ENCODE assay signal across 28 mouse cellular contexts in the genomic region with DNA sequence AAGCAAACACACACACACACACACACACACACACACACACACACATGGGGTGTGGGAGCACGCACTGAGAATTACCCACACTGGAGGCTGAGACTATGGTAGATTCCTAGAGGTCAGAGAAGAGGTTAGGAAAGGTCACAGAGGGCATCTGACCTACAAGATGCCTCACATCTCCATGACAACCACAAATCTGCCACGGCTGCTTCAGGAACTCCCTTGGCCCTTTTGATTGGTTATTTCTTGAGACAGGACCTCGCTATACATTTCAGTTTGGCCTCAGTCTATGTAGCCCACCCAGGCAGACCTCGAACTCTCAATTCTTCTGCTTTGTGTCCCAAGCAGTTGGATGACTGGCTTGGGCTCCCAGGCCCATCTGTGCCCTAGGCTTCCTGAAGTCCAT. TPM values are rescaled to one million over a fixed set of nuclear protein-coding genes. Genes with fewer than 3 reads are reported as not detected.
DNase-seq lines count a peak whose midpoint lies in the region; ATAC-seq and TF ChIP-seq lines count a peak whose summit lies in the region.
"Had no signal": no experiment of that assay in that cellular context is flagged by ENCODE, and none has a peak within 500 bp of the region (broad histone marks: within the 10 kb centered on the region; RNA-seq: fewer than 3 reads in every experiment).

No protein-coding gene starts in this region.

- H3K4me1 ChIP-seq in hindbrain, embryonic 10.5 days (replicated peaks): peaks cover 32% of the 10 kb centered on the region
- H3K4me1 ChIP-seq in hindbrain, embryonic 14.5 days (replicated peaks; ENCODE audit: control insufficient read depth, insufficient read depth, low read length): peaks cover 2% of the 10 kb centered on the region; the same call in 1 of the 2 replicates
- 0 out of 2 replicates have a peak, but pooled peaks cover 2% of the 10 kb centered on the region for H3K4me1 ChIP-seq in stomach, postnatal 0 days (replicated peaks; ENCODE audit: control insufficient read depth, insufficient read depth)

- H3K27me3 ChIP-seq in hindbrain, embryonic 10.5 days (ENCODE audit: insufficient read depth, poor library complexity, severe bottlenecking): peaks cover 92% of the 10 kb centered on the region
- no peaks in the 10 kb centered on the region for H3K27me3 ChIP-seq in hindbrain, embryonic 14.5 days (ENCODE audit: control insufficient read depth, insufficient read depth, low read length)
- no peaks in the 10 kb centered on the region for H3K27me3 ChIP-seq in stomach, postnatal 0 days (ENCODE audit: control insufficient read depth, insufficient read depth, low read length)
- H3K27me3 ChIP-seq: Patski had no signal

- no peak overlapping the region for H3K4me2 ChIP-seq in hindbrain, embryonic 14.5 days (replicated peaks)
- no peak overlapping the region for H3K4me2 ChIP-seq in stomach, postnatal 0 days (replicated peaks; ENCODE audit: low read depth)
- H3K4me2 ChIP-seq: embryonic facial prominence, embryonic 15.5 days had no signal

- H3K9ac ChIP-seq in hindbrain, embryonic 14.5 days: no peak overlapping the region
- no peak overlapping the region for H3K9ac ChIP-seq in stomach, postnatal 0 days (ENCODE audit: low read length)
- H3K9ac ChIP-seq: embryonic facial prominence, embryonic 13.5 days; embryonic facial prominence, embryonic 15.5 days; forebrain, embryonic 12.5 days had no signal

- no peaks in the 10 kb centered on the region for H3K9me3 ChIP-seq in hindbrain, embryonic 10.5 days
- no peaks in the 10 kb centered on the region for H3K9me3 ChIP-seq in hindbrain, embryonic 14.5 days (ENCODE audit: control insufficient read depth, low read length)
- no peaks in the 10 kb centered on the region for H3K9me3 ChIP-seq in stomach, postnatal 0 days (ENCODE audit: control insufficient read depth, low read length)
- H3K9me3 ChIP-seq: embryonic facial prominence, embryonic 13.5 days; embryonic facial prominence, embryonic 15.5 days; forebrain, embryonic 10.5 days; forebrain, embryonic 12.5 days; G1E had no signal

- no peak overlapping the region for H3K4me3 ChIP-seq in hindbrain, embryonic 10.5 days
- H3K4me3 ChIP-seq in hindbrain, embryonic 14.5 days (replicated peaks; ENCODE audit: low read length): no peak overlapping the region
- H3K4me3 ChIP-seq in stomach, postnatal 0 days (ENCODE audit: low read depth, low read length): no peak overlapping the region
- H3K4me3 ChIP-seq: embryonic facial prominence, embryonic 13.5 days; embryonic facial prominence, embryonic 15.5 days; erythroblast, embryonic 14.5 days; forebrain, embryonic 10.5 days had no signal

- no peak for ATAC-seq in hindbrain, embryonic 14.5 days (ENCODE audit: low FRiP score)
- no peak for ATAC-seq in stomach, postnatal 0 days (ENCODE audit: low FRiP score, low TSS enrichment)
- ATAC-seq: activated CD4-positive, CD25-positive, alpha-beta regulatory T cell, adult 4 months; CD4-positive, CD25-positive, alpha-beta regulatory T cell, adult 4 months; forebrain, embryonic 14.5 days; Patski had no signal

- no peak for TF ChIP-seq EP300 in stomach, postnatal 0 days (optimal IDR thresholded peaks at IDR 0.05)

- peak; percentile 61 for DNase-seq in hindbrain, embryonic 10.5 days (ENCODE audit: low spot score)
- DNase-seq in hindbrain, embryonic 14.5 days (ENCODE audit: low spot score): no peak
- peak; percentile 38 for DNase-seq in R1 (ENCODE audit: low read depth, low spot score)
- peak; percentile 86 for DNase-seq in embryo, embryonic 10 days (ENCODE audit: low spot score)
- peak; percentile 40 for DNase-seq in embryo, embryonic 11 days
- DNase-seq in adipocyte (ENCODE audit: low spot score): no peak
- no peak for DNase-seq in lung, postnatal 36 days
- no peak for DNase-seq in stomach, postnatal 0 days (ENCODE audit: low spot score)
- DNase-seq: adrenal gland, adult 8-10 months; adrenal gland, postnatal 14 days; adrenal gland, postnatal 36 days; B cell, adult 2 months; cerebellum, adult 11-12 months; cerebellum, adult 2 months; cerebellum, adult 9-10 months; cerebellum, postnatal 10 days; cerebellum, postnatal 25 days had no signal

- TF ChIP-seq CTCF in stomach, postnatal 0 days (IDR thresholded peaks at IDR 0.05; ENCODE audit: low read depth): no peak

- H3K27ac ChIP-seq in hindbrain, embryonic 10.5 days: no peak overlapping the region
- H3K27ac ChIP-seq in hindbrain, embryonic 14.5 days: no peak overlapping the region
- no peak overlapping the region for H3K27ac ChIP-seq in stomach, postnatal 0 days (replicated peaks)
- H3K27ac ChIP-seq: embryonic facial prominence, embryonic 13.5 days; embryonic facial prominence, embryonic 15.5 days; forebrain, embryonic 10.5 days; forebrain, embryonic 12.5 days had no signal

- H3K36me3 ChIP-seq in hindbrain, embryonic 10.5 days: no peaks in the 10 kb centered on the region
- no peaks in the 10 kb centered on the region for H3K36me3 ChIP-seq in hindbrain, embryonic 14.5 days (replicated peaks; ENCODE audit: control insufficient read depth, insufficient read depth)
- no peaks in the 10 kb centered on the region for H3K36me3 ChIP-seq in stomach, postnatal 0 days (ENCODE audit: control insufficient read depth, insufficient read depth, low read length)
- H3K36me3 ChIP-seq: embryonic facial prominence, embryonic 13.5 days; embryonic facial prominence, embryonic 15.5 days; forebrain, embryonic 10.5 days; forebrain, embryonic 12.5 days; G1E had no signal

- WGBS in hindbrain, embryonic 10.5 days: 9% methylated on average over 4 of the region's 4 CpGs
- WGBS in hindbrain, embryonic 14.5 days: 12% methylated on average over 4 of the region's 4 CpGs
- 66% methylated on average over 4 of the region's 4 CpGs for WGBS in stomach, postnatal 0 days

RNA-seq across cellular contexts. Expression of gene Clec2l, which starts 1.2 kb away (rescaled TPM):
- polyA plus RNA-seq in hindbrain, embryonic 10.5 days (2016; fragmentation: Nextera tagmentation; extraction: Ambion mirVana): 1.1 and 1.7 TPM in 2 replicates
- 22.3 and 25.2 TPM in 2 replicates for polyA plus RNA-seq in hindbrain, embryonic 14.5 days (2014; fragmentation: Nextera tagmentation; extraction: Ambion mirVana)
- polyA plus RNA-seq in stomach, postnatal 0 days (2015; fragmentation: Nextera tagmentation; extraction: Ambion mirVana): 0.55 and 1.7 TPM in 2 replicates
- polyA plus RNA-seq: activated CD4-positive, CD25-positive, alpha-beta regulatory T cell, adult 4 months; CD4-positive, CD25-positive, alpha-beta regulatory T cell, adult 4 months; G1E had no signal

RNA-seq across cellular contexts. Expression of gene Klrg2, which starts 24.6 kb away (rescaled TPM):
- polyA plus RNA-seq in hindbrain, embryonic 10.5 days (2016; fragmentation: Nextera tagmentation; extraction: Ambion mirVana): 0.05 and 0.14 TPM in 2 replicates
- polyA plus RNA-seq in hindbrain, embryonic 14.5 days (2014; fragmentation: Nextera tagmentation; extraction: Ambion mirVana): 0.16 TPM in 1 of 2 replicates, not detected in the other
- polyA plus RNA-seq in stomach, postnatal 0 days (2015; fragmentation: Nextera tagmentation; extraction: Ambion mirVana): 4.5 and 5.9 TPM in 2 replicates
- polyA plus RNA-seq: activated CD4-positive, CD25-positive, alpha-beta regulatory T cell, adult 4 months; CD4-positive, CD25-positive, alpha-beta regulatory T cell, adult 4 months; erythroblast, embryonic 14.5 days; forebrain, embryonic 12.5 days; forebrain, embryonic 14.5 days; forebrain, embryonic 16.5 days had no signal

Comparison
In these comparisons a context has a peak if more than half of its experiments do, and no peak if none do; other contexts are left out.
1. DNase-seq: peak in hindbrain, embryonic 10.5 days (single experiment), R1 (single experiment), embryo, embryonic 10 days (single experiment) and embryo, embryonic 11 days (single experiment); none in hindbrain, embryonic 14.5 days (single experiment), adipocyte (single experiment), lung, postnatal 36 days (single experiment) and stomach, postnatal 0 days (single experiment).